Mouse (Mus musculus) CH12.LX (cell line): Measurements from ENCODE around the gene Olfr206. TPM values are rescaled to one million over a fixed set of nuclear protein-coding genes. Genes with fewer than 3 reads are reported as not detected.

ENCODE experiments used
- DNase-seq: peaks from one replicate; pipeline ENCODE4 v3.0.0-alpha.2; 2013; ENCODE audit errors: extremely low read depth
- H3K27ac ChIP-seq: 2 replicates; pipeline ENCODE4 v1.5.1; 2012; ENCODE audit warnings: low read depth, mild to moderate bottlenecking, control low read depth, moderate library complexity; ENCODE audit not compliant: insufficient read depth
- H3K27me3 ChIP-seq: replicated peaks from 2 replicates; pipeline ENCODE3; 2012; ENCODE audit warnings: inconsistent platforms
- H3K36me3 ChIP-seq, 2 experiments: replicated peaks in 1 of 2; 2 replicates each; pipeline versions ENCODE3 to v1.6.1; 2012; ENCODE audit warnings: inconsistent platforms in 1 of 2, low read length in 1 of 2, mild to moderate bottlenecking in 1 of 2, mixed read lengths in 1 of 2, moderate library complexity in 1 of 2; ENCODE audit not compliant: control insufficient read depth in 1 of 2, insufficient read depth in 1 of 2
- H3K4me1 ChIP-seq, 2 experiments: 2 replicates each; pipeline ENCODE4 v1.6.1; 2012; ENCODE audit warnings: inconsistent platforms in 1 of 2, moderate library complexity in 1 of 2; ENCODE audit not compliant: insufficient read depth in 2 of 2, control insufficient read depth in 1 of 2
- H3K4me2 ChIP-seq: 2 replicates; pipeline ENCODE4 v1.6.1; 2012; ENCODE audit warnings: low read depth, mild to moderate bottlenecking, control low read depth; ENCODE audit not compliant: poor library complexity, insufficient read depth, severe bottlenecking
- H3K4me3 ChIP-seq, 3 experiments: fragments of 150-350 bp in 1 of 3; sonication (generic) in 1 of 3; replicated peaks in 1 of 3; 2 replicates each; pipeline versions ENCODE3 to v1.5.1; 2011 to 2012; ENCODE audit warnings: low read depth in 2 of 3, low read length in 2 of 3, mild to moderate bottlenecking in 2 of 3, moderate library complexity in 2 of 3, control low read depth in 1 of 3, improper control_type of control experiment in 1 of 3, inconsistent platforms in 1 of 3, mixed read lengths in 1 of 3; ENCODE audit not compliant: poor library complexity in 1 of 3
- H3K79me2 ChIP-seq: replicated peaks from 2 replicates; pipeline ENCODE4 v1.6.1; 2012; ENCODE audit warnings: mild to moderate bottlenecking, moderate library complexity; ENCODE audit not compliant: control insufficient read depth, poor library complexity, insufficient read depth, severe bottlenecking; ENCODE audit errors: extremely low read depth
- H3K9ac ChIP-seq: 2 replicates; pipeline ENCODE4 v1.6.1; 2012; ENCODE audit warnings: low read depth, mild to moderate bottlenecking, control low read depth, moderate library complexity; ENCODE audit not compliant: insufficient read depth
- H3K9me3 ChIP-seq: replicated peaks from 2 replicates; pipeline ENCODE3; 2012; ENCODE audit warnings: low read length, inconsistent platforms, mixed read lengths
- BHLHE40 ChIP-seq: IDR thresholded peaks from 2 replicates; pipeline ENCODE4 v1.6.1; 2011; ENCODE audit warnings: mild to moderate bottlenecking, low read depth, low read length, improper control_type of control experiment
- CTCF ChIP-seq, 2 experiments: IDR thresholded peaks in 1 of 2; conservative IDR thresholded peaks in 1 of 2; 2 replicates each; pipeline ENCODE4 v1.5.1; 2011 to 2012; ENCODE audit warnings: low read depth in 2 of 2, low read length in 2 of 2, improper control_type of control experiment in 1 of 2, inconsistent platforms in 1 of 2, mild to moderate bottlenecking in 1 of 2, moderate library complexity in 1 of 2
- E2F4 ChIP-seq: IDR thresholded peaks from 2 replicates; pipeline ENCODE4 v1.6.1; 2011; ENCODE audit warnings: low read depth, low read length, improper control_type of control experiment; ENCODE audit not compliant: insufficient replicate concordance
- ELF1 ChIP-seq: IDR thresholded peaks from 2 replicates; pipeline ENCODE4 v1.6.1; 2014; ENCODE audit warnings: low read depth, mild to moderate bottlenecking, inconsistent platforms, low read length, improper control_type of control experiment
- ETS1 ChIP-seq: conservative IDR thresholded peaks from 2 replicates; pipeline ENCODE4 v1.6.1; 2012; ENCODE audit warnings: low read depth, mild to moderate bottlenecking, inconsistent platforms, low read length, improper control_type of control experiment, moderate library complexity
- GABPA ChIP-seq: IDR thresholded peaks from 2 replicates; pipeline ENCODE4 v1.6.1; 2012; ENCODE audit warnings: low read depth, low read length, improper control_type of control experiment, inconsistent platforms; ENCODE audit not compliant: insufficient replicate concordance
- IRF4 ChIP-seq: IDR thresholded peaks from 2 replicates; pipeline ENCODE4 v1.6.1; 2014; ENCODE audit warnings: low read depth, mild to moderate bottlenecking, inconsistent platforms, low read length, improper control_type of control experiment
- JUN ChIP-seq: IDR thresholded peaks from 2 replicates; pipeline ENCODE4 v1.6.1; 2011; ENCODE audit warnings: low read depth, mild to moderate bottlenecking, low read length, improper control_type of control experiment, moderate library complexity; ENCODE audit not compliant: insufficient read depth
- JUND ChIP-seq: conservative IDR thresholded peaks from 2 replicates; pipeline ENCODE4 v1.6.1; 2011; ENCODE audit warnings: low read depth, low read length, improper control_type of control experiment
- KAT2A ChIP-seq: IDR thresholded peaks from 2 replicates; pipeline ENCODE4 v1.6.1; 2012; ENCODE audit warnings: low read length, improper control_type of control experiment, inconsistent platforms; ENCODE audit not compliant: insufficient replicate concordance
- MAFK ChIP-seq: IDR thresholded peaks from 2 replicates; pipeline ENCODE4 v1.6.1; 2011; ENCODE audit warnings: low read length, improper control_type of control experiment; ENCODE audit not compliant: insufficient replicate concordance
- NELFE ChIP-seq: IDR thresholded peaks from 2 replicates; pipeline ENCODE4 v1.6.1; 2011; ENCODE audit warnings: low read depth, low read length, improper control_type of control experiment
- NRF1 ChIP-seq: IDR thresholded peaks from 2 replicates; pipeline ENCODE4 v1.6.1; 2014; ENCODE audit warnings: low read depth, mild to moderate bottlenecking, inconsistent platforms, low read length, improper control_type of control experiment, moderate library complexity
- PAX5 ChIP-seq: IDR thresholded peaks from 2 replicates; pipeline ENCODE4 v1.6.1; 2012; ENCODE audit warnings: low read length, inconsistent platforms, mixed read lengths
- POLR2A ChIP-seq: IDR thresholded peaks from 2 replicates; pipeline ENCODE4 v1.6.1; 2011; ENCODE audit warnings: low read depth, mild to moderate bottlenecking, improper control_type of control experiment, low read length
- POLR2AphosphoS2 ChIP-seq: IDR thresholded peaks from 2 replicates; pipeline ENCODE4 v1.6.1; 2011; ENCODE audit warnings: low read depth, low read length, improper control_type of control experiment
- RCOR1 ChIP-seq: conservative IDR thresholded peaks from 2 replicates; pipeline ENCODE4 v1.6.1; 2012; ENCODE audit warnings: low read depth, mild to moderate bottlenecking, inconsistent platforms, low read length, improper control_type of control experiment
- USF2 ChIP-seq: conservative IDR thresholded peaks from 2 replicates; pipeline ENCODE4 v1.6.1; 2011; ENCODE audit warnings: low read depth, low read length, improper control_type of control experiment
- ZMIZ1 ChIP-seq: IDR thresholded peaks from 2 replicates; pipeline ENCODE4 v1.6.1; 2012; ENCODE audit warnings: low read depth, mild to moderate bottlenecking, inconsistent platforms, low read length, improper control_type of control experiment
- dilution Hi-C: fragments of 300-500 bp; cut with MboI; formaldehyde crosslinking; loops from 2 replicates; pipeline ENCODE4 v1.14.3; 2020; ENCODE audit warnings: low sequenced_read_pairs; ENCODE audit not compliant: extremely low pct_unique_long_range_greater_than_20kb, extremely low pct_ligation_motif_present
- in situ Hi-C: fragments of 300-500 bp; cut with MboI; formaldehyde crosslinking; loops from 3 replicates; pipeline ENCODE4 v1.14.3; 2019; ENCODE audit warnings: low sequenced_read_pairs, low pct_ligation_motif_present, low pct_unique_long_range_greater_than_20kb, mixed read lengths
- polyA plus RNA-seq: library from polyadenylated mRNA; unstranded; fragments of >175 nt; gene quantifications from 2 replicates; pipeline ENCODE4 v1.2.1, GENCODE M21; 2012; ENCODE audit warnings: low read depth; ENCODE audit not compliant: insufficient read length
- total RNA-seq, 2 experiments: library from RNA; depleted of rRNA; stranded (reverse); fragments of 300-350 nt in 1 of 2; fragments of >200 nt in 1 of 2; gene quantifications; 2 replicates each; pipeline ENCODE4 v1.2.3; 2012 to 2014

Gene Olfr206
- total RNA-seq (2012; rRNA removed) (not detected in 2 replicates), total RNA-seq (2014; rRNA removed) (not detected in 2 replicates), polyA plus RNA-seq (not detected in 2 replicates)

DNA sequence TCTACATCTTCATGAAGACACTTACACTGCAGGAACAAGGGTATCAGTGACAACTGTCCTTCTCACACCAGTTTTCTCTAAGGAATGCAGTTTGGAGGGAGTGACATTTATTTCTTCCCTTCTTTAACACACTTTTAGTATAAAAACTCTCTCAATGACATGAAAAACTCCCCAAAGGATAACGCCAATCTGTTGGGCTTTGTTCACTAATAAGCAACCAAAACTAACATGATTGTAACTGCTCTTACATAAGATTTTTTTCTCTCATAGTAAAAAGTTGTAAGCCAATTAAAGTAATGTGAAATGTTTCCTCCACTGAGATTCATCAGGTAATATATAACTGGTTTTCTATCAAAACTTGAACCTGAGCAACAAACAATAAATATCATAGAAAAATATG lies at the start of gene Olfr206:
Olfr206 (minus strand) TSS at position 101 of the 400 bp plus-strand sequence.
- dilution Hi-C loops, result no loop called here
- TF ChIP-seq NRF1 (no peak), JUND (no peak), E2F4 (no peak), GABPA (no peak), USF2 (no peak), RCOR1 (no peak), POLR2AphosphoS2 (no peak), PAX5 (no peak), ELF1 (no peak), ZMIZ1 (no peak), POLR2A (no peak), ETS1 (no peak), KAT2A (no peak), MAFK (no peak), JUN (no peak), IRF4 (no peak), BHLHE40 (no peak), CTCF (conservative IDR thresholded peaks at IDR 0.05 in 1 of 2, IDR thresholded peaks at IDR 0.05 in 1 of 2; ENCODE audit: low read depth in 2 of 2, low read length in 2 of 2) (no peak), NELFE (no peak)
- in situ Hi-C loops, result no loop called here

DNA sequence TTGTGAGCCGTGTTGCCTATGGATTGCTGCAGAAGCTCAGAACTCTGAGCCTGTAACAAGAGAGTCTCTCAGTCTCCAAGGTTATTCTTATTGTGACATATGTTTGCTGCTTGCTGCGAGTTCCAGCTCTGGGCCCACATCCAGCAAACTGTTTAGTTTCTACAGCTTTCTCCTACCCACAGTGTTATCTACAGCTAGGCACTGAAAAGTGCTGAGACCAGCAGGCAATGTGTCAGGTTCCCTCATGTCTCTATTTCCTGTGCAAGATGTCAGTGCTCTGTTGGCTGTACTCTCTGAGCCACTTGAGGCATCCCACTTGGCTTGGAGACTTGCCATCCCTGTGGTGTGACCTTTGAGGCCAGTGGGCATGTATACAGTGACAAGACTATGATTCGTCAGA lies 44.3 kb upstream of the Olfr206 start:
- no peaks in the 10 kb centered on the region for H3K36me3 ChIP-seq
- no peaks in the 10 kb centered on the region for H3K9me3 ChIP-seq
- no peaks in the 10 kb centered on the region for H3K27me3 ChIP-seq
- no peak overlapping the region for H3K4me3 ChIP-seq
- H3K4me1 ChIP-seq, result no peaks in the 10 kb centered on the region
- H3K27ac ChIP-seq, result no peak overlapping the region
- no peak overlapping the region for H3K4me2 ChIP-seq
- in situ Hi-C loops (no loop called here), dilution Hi-C loops (no loop called here)
- no peaks in the 10 kb centered on the region for H3K79me2 ChIP-seq
- no peak overlapping the region for H3K9ac ChIP-seq
- TF ChIP-seq ZMIZ1, result no peak
- DNase-seq, result no peak

More for the DNA sequence above, at the start of gene Olfr206:
- Histone ChIP-seq H3K9me3 (no peaks in the 10 kb centered on the region), H3K9ac (no peak within 1 kb of the TSS), H3K27ac (no peak within 1 kb of the TSS), H3K4me2 (no peak within 1 kb of the TSS), H3K79me2 (no peaks in the 10 kb centered on the region), H3K4me3 (no peak within 1 kb of the TSS), H3K27me3 (no peaks in the 10 kb centered on the region), H3K4me1 (no peaks in the 10 kb centered on the region), H3K36me3 (no peaks in the 10 kb centered on the region)
- no peak for DNase-seq
